Mouse (Mus musculus) limb, embryonic 14.5 days (tissue): ENCODE data around the gene Ankrd6. TPM values are rescaled to one million over a fixed set of nuclear protein-coding genes. Genes with fewer than 3 reads are reported as not detected.
A peak's percentile ranks its signal among the peaks of the same experiment; 100 is the strongest.

Experiments used
- ATAC-seq: fragments of 200-750 bp; cut with Nextera tagmentation; 2 replicates; pipeline ENCODE4 v1.8.0; 2017; ENCODE audit warnings: low read depth, moderate number of reproducible peaks, moderate TSS enrichment; ENCODE audit not compliant: low FRiP score
- DNase-seq: peaks from one replicate; pipeline ENCODE4 v3.0.0-alpha.2; 2015; ENCODE audit warnings: low spot score
- H3K27ac ChIP-seq: fragments of 300-500 bp; sonication (generic); replicated peaks from 2 replicates; pipeline ENCODE4 v1.5.1; 2014; ENCODE audit warnings: low read depth, mild to moderate bottlenecking, low read length, moderate library complexity, mixed read lengths
- H3K27me3 ChIP-seq: fragments of 300-500 bp; sonication (generic); 2 replicates; pipeline ENCODE4 v1.6.1; 2014; ENCODE audit warnings: low read length, mixed read lengths; ENCODE audit not compliant: control insufficient read depth, insufficient read depth
- H3K36me3 ChIP-seq: fragments of 300-500 bp; sonication (generic); 2 replicates; pipeline ENCODE4 v1.6.1; 2014; ENCODE audit warnings: mild to moderate bottlenecking, low read length, moderate library complexity, mixed read lengths; ENCODE audit not compliant: control insufficient read depth, insufficient read depth
- H3K4me1 ChIP-seq: fragments of 300-500 bp; sonication (generic); 2 replicates; pipeline ENCODE4 v1.6.1; 2014; ENCODE audit warnings: antibody characterized with exemption, low read length, mixed read lengths; ENCODE audit not compliant: control insufficient read depth, insufficient read depth
- H3K4me2 ChIP-seq: fragments of 300-500 bp; sonication (generic); replicated peaks from 2 replicates; pipeline ENCODE4 v1.6.1; 2014; ENCODE audit warnings: low read depth, mild to moderate bottlenecking, low read length, moderate library complexity; ENCODE audit not compliant: severe bottlenecking
- H3K4me3 ChIP-seq: fragments of 300-500 bp; sonication (generic); replicated peaks from 2 replicates; pipeline ENCODE4 v1.5.1; 2014; ENCODE audit warnings: low read length
- H3K9ac ChIP-seq: fragments of 300-500 bp; sonication (generic); 2 replicates; pipeline ENCODE4 v1.6.1; 2014; ENCODE audit warnings: mild to moderate bottlenecking, low read depth, low read length, moderate library complexity; ENCODE audit not compliant: severe bottlenecking
- H3K9me3 ChIP-seq: fragments of 300-500 bp; sonication (generic); 2 replicates; pipeline ENCODE4 v1.6.1; 2016; ENCODE audit warnings: low read length; ENCODE audit not compliant: control insufficient read depth
- POLR2A ChIP-seq: fragments of 200-500 bp; IDR thresholded peaks from 2 replicates; pipeline ENCODE4 v1.8.0; 2012; ENCODE audit warnings: inconsistent platforms, mild to moderate bottlenecking, moderate library complexity, borderline replicate concordance; ENCODE audit not compliant: insufficient read depth, insufficient read length; ENCODE audit errors: extremely low read depth
- WGBS: fragments of 180-500 bp; shearing (Covaris S2); extraction: QIAGEN DNeasy Blood & Tissue Kit; methylation state at CpG from one replicate; pipeline ENCODE4 v1.1.7; 2014; 5-methylcytosine and 5-hydroxymethylcytosine counted together
- polyA plus RNA-seq, 2 experiments: library from polyadenylated mRNA; depleted of rRNA in 1 of 2; stranded (reverse) in 1 of 2; unstranded in 1 of 2; fragments of >200 nt; fragmentation: Nextera tagmentation in 1 of 2; extraction: Ambion mirVana in 1 of 2; gene quantifications; 2 replicates each; pipeline versions ENCODE4 v1.2.1 to v1.2.3; 2012 to 2014

The Ankrd6 gene
- polyA plus RNA-seq, 2 experiments = 4.9 to 10.9 TPM

GRCm38 (mm10) chr4:32909996-32910395 is 40.6 kb downstream of the Ankrd6 start:
- H3K27ac ChIP-seq = no peak overlapping the region
- TF ChIP-seq POLR2A = no peak

GRCm38 (mm10) chr4:32909241-32909979 is 41.2 kb downstream of the Ankrd6 start:
- Histone ChIP-seq H3K27ac (no peak overlapping the region), H3K4me1 (no peaks in the 10 kb centered on the region), H3K4me2 (no peak overlapping the region), H3K36me3 (no peaks in the 10 kb centered on the region), H3K9me3 (no peaks in the 10 kb centered on the region), H3K9ac (no peak overlapping the region), H3K27me3 (no peaks in the 10 kb centered on the region), H3K4me3 (no peak overlapping the region)
- no peak for ATAC-seq
- TF ChIP-seq POLR2A = no peak
- no peak for DNase-seq
- 68% methylated on average over 3 of the region's 3 CpGs for WGBS

More at GRCm38 (mm10) chr4:32909996-32910395, 40.6 kb downstream of the Ankrd6 start:
- H3K9ac ChIP-seq = no peak overlapping the region
- WGBS = 92% methylated on average over 1 of the region's 1 CpGs
- no peaks in the 10 kb centered on the region for H3K36me3 ChIP-seq
- DNase-seq (no peak), ATAC-seq (no peak)
- H3K4me2 ChIP-seq = no peak overlapping the region
- no peaks in the 10 kb centered on the region for H3K27me3 ChIP-seq
- H3K9me3 ChIP-seq = no peaks in the 10 kb centered on the region
- no peak overlapping the region for H3K4me3 ChIP-seq
- H3K4me1 ChIP-seq = no peaks in the 10 kb centered on the region

GRCm38 (mm10) chr4:32907631-32908030 is 43.0 kb downstream of the Ankrd6 start:
- 80% methylated on average over 3 of the region's 3 CpGs for WGBS
- Histone ChIP-seq H3K4me1 (no peaks in the 10 kb centered on the region), H3K4me3 (no peak overlapping the region), H3K4me2 (no peak overlapping the region), H3K9ac (no peak overlapping the region), H3K27ac (no peak overlapping the region), H3K27me3 (no peaks in the 10 kb centered on the region), H3K36me3 (no peaks in the 10 kb centered on the region), H3K9me3 (no peaks in the 10 kb centered on the region)
- no peak for TF ChIP-seq POLR2A
- no peak for ATAC-seq
- no peak for DNase-seq

DNA sequence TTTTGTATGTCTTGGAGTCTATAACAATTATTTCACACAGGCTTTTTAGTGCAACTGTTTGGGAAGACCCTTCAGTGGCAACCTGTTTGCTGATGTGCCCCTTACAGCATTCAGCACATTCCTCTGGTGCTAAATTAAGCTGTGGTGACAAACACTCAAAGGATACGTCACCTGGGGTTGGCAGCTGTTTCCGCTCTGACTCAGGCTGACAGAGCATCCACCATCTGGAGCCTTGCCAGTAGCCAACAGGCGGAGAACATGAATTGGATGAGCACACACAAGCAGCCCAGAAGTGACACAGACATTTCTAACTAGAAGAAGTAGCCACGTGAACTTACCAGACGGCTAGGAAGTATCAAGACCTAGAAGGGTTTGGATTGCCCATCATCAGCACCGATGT is 44.0 kb downstream of the Ankrd6 start:
- Histone ChIP-seq H3K4me3 (no peak overlapping the region), H3K27ac (no peak overlapping the region), H3K9me3 (no peaks in the 10 kb centered on the region), H3K4me1 (no peaks in the 10 kb centered on the region), H3K36me3 (no peaks in the 10 kb centered on the region), H3K4me2 (no peak overlapping the region), H3K9ac (no peak overlapping the region), H3K27me3 (no peaks in the 10 kb centered on the region)
- 64% methylated on average over 6 of the region's 6 CpGs for WGBS
- ATAC-seq (peak; percentile 62; the same call in 1 of the 2 replicates), DNase-seq (peak; percentile 70)
- TF ChIP-seq POLR2A = no peak

- no peak overlapping the region for H3K4me3 ChIP-seq
- no peak for TF ChIP-seq POLR2A
- H3K36me3 ChIP-seq = no peaks in the 10 kb centered on the region
- H3K27me3 ChIP-seq = no peaks in the 10 kb centered on the region
- 93% methylated on average over 2 of the region's 2 CpGs for WGBS
- H3K9me3 ChIP-seq = no peaks in the 10 kb centered on the region
- no peak for ATAC-seq
- DNase-seq = no peak
- no peak overlapping the region for H3K4me2 ChIP-seq
- H3K9ac ChIP-seq = no peak overlapping the region
- H3K4me1 ChIP-seq = no peaks in the 10 kb centered on the region
- H3K27ac ChIP-seq = no peak overlapping the region
Observed at GRCm38 (mm10) chr4:32905913-32906312, 44.7 kb downstream of the Ankrd6 start.
